Mouse (Mus musculus) heart, embryonic 10.5 days (tissue): Measurements from ENCODE around the gene Atp6v1g2. TPM values are rescaled to one million over a fixed set of nuclear protein-coding genes. Genes with fewer than 3 reads are reported as not detected.
A peak's percentile ranks its signal among the peaks of the same experiment; 100 is the strongest.
"Not testable (repeated sequence)": the region's sequence is repeated elsewhere in the genome, so short reads cannot be mapped to it uniquely, and the experiment has no call there.

Source experiments
- DNase-seq: peaks from one replicate; pipeline ENCODE4 v3.0.0-alpha.2; 2017; ENCODE audit warnings: low spot score
- H3K27ac ChIP-seq: fragments of 300-500 bp; sonication (generic); 2 replicates; pipeline ENCODE4 v1.5.1; 2016; ENCODE audit warnings: mild to moderate bottlenecking
- H3K27me3 ChIP-seq: fragments of 300-500 bp; sonication (generic); 2 replicates; pipeline ENCODE4 v1.6.1; 2016; ENCODE audit warnings: mild to moderate bottlenecking; ENCODE audit not compliant: poor library complexity, insufficient read depth, severe bottlenecking
- H3K36me3 ChIP-seq: fragments of 300-500 bp; sonication (generic); 2 replicates; pipeline ENCODE4 v1.6.1; 2016; ENCODE audit warnings: mild to moderate bottlenecking, moderate library complexity
- H3K4me1 ChIP-seq: fragments of 300-500 bp; sonication (generic); 2 replicates; pipeline ENCODE4 v1.6.1; 2016; ENCODE audit warnings: mild to moderate bottlenecking
- H3K4me3 ChIP-seq: fragments of 300-500 bp; sonication (generic); 2 replicates; pipeline ENCODE4 v1.5.1; 2016; ENCODE audit warnings: mild to moderate bottlenecking, moderate library complexity
- H3K9me3 ChIP-seq: fragments of 300-500 bp; sonication (generic); 2 replicates; pipeline ENCODE4 v1.6.1; 2016; ENCODE audit warnings: mild to moderate bottlenecking, moderate library complexity
- WGBS: fragments of 180-500 bp; shearing (Covaris S2); methylation state at CpG from one replicate; pipeline ENCODE4 v1.1.7; 2016; 5-methylcytosine and 5-hydroxymethylcytosine counted together
- polyA plus RNA-seq: library from polyadenylated mRNA; unstranded; fragments of >200 nt; fragmentation: Nextera tagmentation; extraction: Ambion mirVana; gene quantifications from 2 replicates; pipeline ENCODE4 v1.2.1, GENCODE M21; 2016

Gene Atp6v1g2
- polyA plus RNA-seq, 1 experiment from 2014 or later = 6.5 TPM

GRCm38 (mm10) chr17:35210593-35210992 lies 22.9 kb upstream of the Atp6v1g2 start:
- 73% methylated on average over 3 of the region's 3 CpGs for WGBS
- Histone ChIP-seq H3K36me3 (no peaks in the 10 kb centered on the region), H3K9me3 (no peaks in the 10 kb centered on the region), H3K4me1 (no peaks in the 10 kb centered on the region), H3K4me3 (no peak overlapping the region), H3K27ac (no peak overlapping the region), H3K27me3 (no peaks in the 10 kb centered on the region)
- no peak for DNase-seq

GRCm38 (mm10) chr17:35213071-35213470 lies 20.4 kb upstream of the Atp6v1g2 start:
- Histone ChIP-seq H3K27me3 (no peaks in the 10 kb centered on the region), H3K27ac (no peak overlapping the region), H3K36me3 (no peaks in the 10 kb centered on the region), H3K4me3 (no peak overlapping the region), H3K9me3 (no peaks in the 10 kb centered on the region), H3K4me1 (0 out of 2 replicates have a peak, but pooled peaks cover 5% of the 10 kb centered on the region)
- no peak for DNase-seq
- WGBS = 90% methylated on average over 5 of the region's 5 CpGs

- peak overlapping the region; percentile 73 for H3K27ac ChIP-seq
- peaks cover 25% of the 10 kb centered on the region for H3K36me3 ChIP-seq
- no peaks in the 10 kb centered on the region for H3K9me3 ChIP-seq
- no peak for DNase-seq
- H3K27me3 ChIP-seq = no peaks in the 10 kb centered on the region
- H3K4me1 ChIP-seq = peaks cover 38% of the 10 kb centered on the region
- 72% methylated on average over 18 of the region's 18 CpGs for WGBS
- H3K4me3 ChIP-seq = no peak overlapping the region
These were observed 14.8 kb upstream of the Atp6v1g2 start for GRCm38 (mm10) chr17:35218516-35219193.

- no peak overlapping the region for H3K4me3 ChIP-seq
- no peak for DNase-seq
- WGBS = 59% methylated on average over 6 of the region's 6 CpGs
- H3K36me3 ChIP-seq = peaks cover 26% of the 10 kb centered on the region
- peaks cover 38% of the 10 kb centered on the region for H3K4me1 ChIP-seq
- no peaks in the 10 kb centered on the region for H3K9me3 ChIP-seq
- peak overlapping the region; percentile 52 for H3K27ac ChIP-seq
- H3K27me3 ChIP-seq = no peaks in the 10 kb centered on the region
These were observed 13.8 kb upstream of the Atp6v1g2 start for GRCm38 (mm10) chr17:35219601-35220041.

GRCm38 (mm10) chr17:35220156-35220952 lies 13.1 kb upstream of the Atp6v1g2 start, which contains the start of gene Gm16181:
TSS of gene Gm16181 (plus strand) at chr17:35220834.
- 73% methylated on average over 28 of the region's 28 CpGs for WGBS
- peaks cover 38% of the 10 kb centered on the region for H3K4me1 ChIP-seq
- peak within 1 kb of the TSS; percentile 75 for H3K27ac ChIP-seq
- H3K4me3 ChIP-seq = peak within 1 kb of the TSS; percentile 9; the same call in 1 of the 2 replicates
- H3K27me3 ChIP-seq = no peaks in the 10 kb centered on the region
- no peaks in the 10 kb centered on the region for H3K9me3 ChIP-seq
- DNase-seq = no peak
- peaks cover 33% of the 10 kb centered on the region for H3K36me3 ChIP-seq

GRCm38 (mm10) chr17:35222299-35222698 lies 11.2 kb upstream of the Atp6v1g2 start:
- no peaks in the 10 kb centered on the region for H3K9me3 ChIP-seq
- H3K4me3 ChIP-seq = no peak overlapping the region
- H3K36me3 ChIP-seq = peaks cover 44% of the 10 kb centered on the region
- H3K27me3 ChIP-seq = no peaks in the 10 kb centered on the region
- no peak for DNase-seq
- peaks cover 38% of the 10 kb centered on the region for H3K4me1 ChIP-seq
- H3K27ac ChIP-seq = no peak overlapping the region; the same call in 1 of the 2 replicates
- WGBS = 65% methylated on average over 6 of the region's 6 CpGs

- no peak for DNase-seq
- H3K4me1 ChIP-seq = peaks cover 19% of the 10 kb centered on the region
- H3K4me3 ChIP-seq = no peak overlapping the region
- no peaks in the 10 kb centered on the region for H3K9me3 ChIP-seq
- H3K36me3 ChIP-seq = peaks cover 66% of the 10 kb centered on the region
- 94% methylated on average over 4 of the region's 4 CpGs for WGBS
- no peak overlapping the region for H3K27ac ChIP-seq
- H3K27me3 ChIP-seq = no peaks in the 10 kb centered on the region
These were observed 8.8 kb upstream of the Atp6v1g2 start for GRCm38 (mm10) chr17:35224641-35225040.

GRCm38 (mm10) chr17:35225456-35225855 lies 8.0 kb upstream of the Atp6v1g2 start:
- H3K36me3 ChIP-seq = peaks cover 65% of the 10 kb centered on the region
- H3K27me3 ChIP-seq = no peaks in the 10 kb centered on the region
- H3K27ac ChIP-seq = no peak overlapping the region
- H3K4me3 ChIP-seq = no peak overlapping the region
- H3K9me3 ChIP-seq = no peaks in the 10 kb centered on the region
- peaks cover 11% of the 10 kb centered on the region for H3K4me1 ChIP-seq
- DNase-seq = no peak
- 95% methylated on average over 5 of the region's 5 CpGs for WGBS

- no peaks in the 10 kb centered on the region for H3K27me3 ChIP-seq
- peaks cover 65% of the 10 kb centered on the region for H3K36me3 ChIP-seq
- no peak for DNase-seq
- H3K27ac ChIP-seq = peak overlapping the region; percentile 29; the same call in 1 of the 2 replicates
- WGBS = 76% methylated on average over 14 of the region's 14 CpGs
- no peaks in the 10 kb centered on the region for H3K9me3 ChIP-seq
- no peak overlapping the region for H3K4me3 ChIP-seq
- peaks cover 5% of the 10 kb centered on the region; the same call in 1 of the 2 replicates for H3K4me1 ChIP-seq
These were observed 6.9 kb upstream of the Atp6v1g2 start for GRCm38 (mm10) chr17:35226561-35227046.

- 93% methylated on average over 10 of the region's 10 CpGs for WGBS
- Histone ChIP-seq H3K27me3 (no peaks in the 10 kb centered on the region), H3K4me3 (no peak overlapping the region), H3K4me1 (peaks cover 29% of the 10 kb centered on the region), H3K27ac (no peak overlapping the region), H3K36me3 (peaks cover 56% of the 10 kb centered on the region), H3K9me3 (no peaks in the 10 kb centered on the region)
- DNase-seq = no peak
These were observed 2.4 kb upstream of the Atp6v1g2 start for GRCm38 (mm10) chr17:35231022-35231421.

GRCm38 (mm10) chr17:35232043-35232442 lies 1.4 kb upstream of the Atp6v1g2 start:
- Histone ChIP-seq H3K4me1 (peaks cover 35% of the 10 kb centered on the region), H3K36me3 (peaks cover 53% of the 10 kb centered on the region), H3K9me3 (no peaks in the 10 kb centered on the region), H3K27ac (no peak overlapping the region), H3K4me3 (0 out of 2 replicates have a peak overlapping the region, but pooled peaks have one; percentile 15), H3K27me3 (no peaks in the 10 kb centered on the region)
- 16% methylated on average over 12 of the region's 12 CpGs for WGBS
- DNase-seq = no peak

- H3K4me1 ChIP-seq = peaks cover 35% of the 10 kb centered on the region
- 0 out of 2 replicates have a peak overlapping the region, but pooled peaks have one; percentile 15 for H3K4me3 ChIP-seq
- DNase-seq = no peak
- H3K27me3 ChIP-seq = no peaks in the 10 kb centered on the region
- no peaks in the 10 kb centered on the region for H3K9me3 ChIP-seq
- WGBS = 87% methylated on average over 5 of the region's 5 CpGs
- H3K36me3 ChIP-seq = peaks cover 46% of the 10 kb centered on the region
- peak overlapping the region; percentile 71 for H3K27ac ChIP-seq
These were observed 801 bp upstream of the Atp6v1g2 start for GRCm38 (mm10) chr17:35232659-35233058.

GRCm38 (mm10) chr17:35234090-35234489 lies 630 bp downstream of the Atp6v1g2 start:
- peak overlapping the region; percentile 79; the same call in 1 of the 2 replicates for H3K4me3 ChIP-seq
- not testable (repeated sequence) for DNase-seq, H3K27me3 ChIP-seq, H3K9me3 ChIP-seq
- 0 out of 2 replicates have a peak overlapping the region, but pooled peaks have one; percentile 97 for H3K27ac ChIP-seq
- peaks cover 35% of the 10 kb centered on the region for H3K4me1 ChIP-seq
- 85% methylated on average over 7 of the region's 7 CpGs for WGBS
- H3K36me3 ChIP-seq = peaks cover 32% of the 10 kb centered on the region
